Mouse (Mus musculus): Measurements from ENCODE around the gene Gga1. TPM values are rescaled to one million over a fixed set of nuclear protein-coding genes. Genes with fewer than 3 reads are reported as not detected.
A peak's percentile ranks its signal among the peaks of the same experiment; 100 is the strongest.
"Not testable (repeated sequence)": the region's sequence is repeated elsewhere in the genome, so short reads cannot be mapped to it uniquely, and the experiment has no call there.

Gene Gga1
- polyA plus RNA-seq, 1 experiment from 2014 or later, result 52.7 TPM

DNA sequence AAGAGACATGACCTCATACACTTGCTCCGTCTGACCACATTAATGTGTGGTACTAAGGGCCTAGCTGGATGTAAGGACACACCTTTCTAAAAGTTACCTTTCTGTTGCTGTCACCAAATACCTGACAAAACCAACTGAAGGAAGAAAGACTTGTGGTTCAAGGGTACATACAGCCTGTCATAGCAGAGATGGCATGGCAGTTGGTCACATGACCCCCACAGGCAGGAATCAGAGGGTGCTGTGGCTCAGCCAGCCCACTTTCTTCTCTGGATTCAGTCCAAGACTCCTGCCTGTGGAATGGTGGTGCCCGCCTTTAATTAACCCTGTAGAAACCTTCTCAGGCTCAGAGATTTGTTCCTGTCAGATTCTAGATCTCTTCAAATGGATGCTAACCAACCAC lies 13.8 kb upstream of the Gga1 start:
- peaks cover 6% of the 10 kb centered on the region for H3K4me1 ChIP-seq
- H3K9me3 ChIP-seq, result no peaks in the 10 kb centered on the region
- no peak overlapping the region for H3K4me3 ChIP-seq
- no peaks in the 10 kb centered on the region for H3K36me3 ChIP-seq
- no peak for ATAC-seq (ENCODE audit: low FRiP score, low read depth)
- 86% methylated on average over 2 of the region's 2 CpGs for WGBS
- no peak overlapping the region for H3K9ac ChIP-seq (replicated peaks)
- H3K27me3 ChIP-seq, result no peaks in the 10 kb centered on the region
- H3K27ac ChIP-seq (replicated peaks), result no peak overlapping the region
- H3K4me2 ChIP-seq (replicated peaks), result no peak overlapping the region

DNA sequence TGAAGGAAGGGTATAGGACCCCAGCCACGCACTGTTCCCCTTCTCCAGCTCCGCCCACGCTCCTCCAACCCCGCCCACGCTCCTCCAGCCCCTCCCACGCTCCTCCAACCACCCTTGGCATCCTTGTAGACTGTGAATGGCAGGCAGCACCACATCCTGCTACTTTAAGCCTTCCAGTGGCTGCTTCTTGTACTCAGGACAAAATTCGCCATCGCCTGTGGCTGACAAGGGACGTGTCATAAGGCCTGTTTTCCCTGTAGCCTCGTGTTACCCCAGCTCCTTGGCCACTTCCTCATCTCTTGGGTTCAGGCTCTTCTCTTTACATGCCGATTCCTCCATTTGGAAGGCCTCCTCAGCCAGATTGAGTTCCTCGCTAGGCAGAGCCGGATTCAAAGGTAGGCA lies 13.1 kb upstream of the Gga1 start:
- no peaks in the 10 kb centered on the region for H3K9me3 ChIP-seq
- H3K4me2 ChIP-seq (replicated peaks), result no peak overlapping the region
- H3K27ac ChIP-seq (replicated peaks), result no peak overlapping the region
- H3K4me1 ChIP-seq, result peaks cover 13% of the 10 kb centered on the region
- 46% methylated on average over 13 of the region's 13 CpGs for WGBS
- no peaks in the 10 kb centered on the region for H3K36me3 ChIP-seq
- H3K27me3 ChIP-seq, result no peaks in the 10 kb centered on the region
- H3K4me3 ChIP-seq, result no peak overlapping the region
- ATAC-seq (ENCODE audit: low FRiP score, low read depth), result no peak
- H3K9ac ChIP-seq (replicated peaks), result no peak overlapping the region

DNA sequence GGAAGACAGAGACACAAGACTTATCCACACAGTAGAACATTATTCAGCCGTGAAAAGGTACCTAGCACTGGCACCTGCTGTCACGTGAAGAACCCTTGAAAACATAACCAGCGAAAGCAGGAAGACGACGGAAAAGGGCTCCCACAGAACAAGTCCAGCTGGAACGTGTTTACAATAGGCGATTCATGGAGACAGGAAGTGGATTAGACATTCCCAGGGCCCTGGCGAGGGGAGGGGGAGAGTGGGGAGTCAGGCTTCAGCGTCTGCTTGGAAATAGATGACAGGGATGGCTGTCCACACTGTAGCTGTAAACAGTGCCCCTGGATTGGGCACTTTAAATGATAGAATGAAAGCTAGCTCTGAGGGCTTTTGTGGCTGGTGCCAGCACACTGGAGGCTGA lies 8.6 kb upstream of the Gga1 start:
- H3K27me3 ChIP-seq, result no peaks in the 10 kb centered on the region
- WGBS, result 28% methylated on average over 9 of the region's 9 CpGs
- ATAC-seq (ENCODE audit: low FRiP score, low read depth), result peak; percentile 63; the same call in 1 of the 2 replicates
- no peak overlapping the region for H3K4me3 ChIP-seq
- peaks cover 17% of the 10 kb centered on the region for H3K4me1 ChIP-seq
- no peaks in the 10 kb centered on the region for H3K9me3 ChIP-seq
- H3K36me3 ChIP-seq, result no peaks in the 10 kb centered on the region
- no peak overlapping the region for H3K9ac ChIP-seq (replicated peaks)
- no peak overlapping the region for H3K4me2 ChIP-seq (replicated peaks)
- H3K27ac ChIP-seq (replicated peaks), result peak overlapping the region; percentile 56

DNA sequence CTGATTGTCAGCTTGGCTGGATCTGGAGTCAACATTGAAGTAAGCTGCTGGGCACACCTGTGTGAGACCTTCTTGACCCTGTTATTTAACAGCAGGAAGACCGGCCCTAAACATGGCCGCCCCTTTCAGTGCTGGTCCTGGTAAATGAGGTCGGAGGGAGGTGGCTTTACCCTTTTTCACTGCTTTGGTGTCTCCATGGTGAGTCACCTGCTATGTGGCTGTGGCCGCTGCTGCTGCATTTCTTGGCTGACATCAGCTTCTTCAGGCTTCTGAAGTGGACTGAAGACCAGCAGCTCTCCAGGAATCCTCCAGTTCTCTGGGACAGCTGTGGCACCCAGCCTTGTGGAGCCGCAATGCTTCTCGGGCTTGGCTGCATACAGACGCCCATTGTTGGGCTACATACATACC lies 8.2 kb upstream of the Gga1 start:
- 0 out of 2 replicates have a peak, but pooled peaks have one; percentile 23 for ATAC-seq (ENCODE audit: low FRiP score, low read depth)
- Histone ChIP-seq H3K27me3 (no peaks in the 10 kb centered on the region), H3K4me1 (peaks cover 15% of the 10 kb centered on the region), H3K9me3 (no peaks in the 10 kb centered on the region), H3K4me2 (replicated peaks) (no peak overlapping the region), H3K36me3 (no peaks in the 10 kb centered on the region), H3K4me3 (no peak overlapping the region), H3K9ac (replicated peaks) (no peak overlapping the region), H3K27ac (replicated peaks) (peak overlapping the region; percentile 56)
- WGBS, result 64% methylated on average over 7 of the region's 7 CpGs

DNA sequence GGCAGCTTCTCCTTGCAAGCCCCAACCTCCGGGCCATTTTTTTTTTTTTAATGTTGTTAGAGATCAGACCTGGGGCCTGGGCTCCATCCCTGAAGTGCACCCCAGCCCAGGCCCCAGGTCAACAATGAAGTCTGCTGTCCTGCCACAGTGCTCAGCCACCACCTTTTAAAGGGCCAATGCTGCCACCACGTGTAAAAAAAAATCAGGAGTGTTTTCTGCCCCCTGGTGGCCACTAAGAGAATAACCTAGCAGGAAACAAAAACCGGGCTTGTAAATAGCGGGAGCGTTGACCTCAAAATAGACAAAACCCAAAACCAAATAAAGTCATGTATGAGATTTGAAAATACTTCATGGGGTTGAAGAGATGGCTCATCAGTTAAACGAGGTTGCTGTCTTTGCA lies 7.2 kb upstream of the Gga1 start:
- Histone ChIP-seq H3K9me3 (no peaks in the 10 kb centered on the region), H3K27ac (replicated peaks) (no peak overlapping the region), H3K4me1 (peaks cover 13% of the 10 kb centered on the region), H3K4me2 (replicated peaks) (no peak overlapping the region), H3K9ac (replicated peaks) (no peak overlapping the region), H3K4me3 (no peak overlapping the region), H3K27me3 (no peaks in the 10 kb centered on the region), H3K36me3 (no peaks in the 10 kb centered on the region)
- WGBS, result 27% methylated on average over 6 of the region's 6 CpGs
- ATAC-seq (ENCODE audit: low FRiP score, low read depth), result no peak

DNA sequence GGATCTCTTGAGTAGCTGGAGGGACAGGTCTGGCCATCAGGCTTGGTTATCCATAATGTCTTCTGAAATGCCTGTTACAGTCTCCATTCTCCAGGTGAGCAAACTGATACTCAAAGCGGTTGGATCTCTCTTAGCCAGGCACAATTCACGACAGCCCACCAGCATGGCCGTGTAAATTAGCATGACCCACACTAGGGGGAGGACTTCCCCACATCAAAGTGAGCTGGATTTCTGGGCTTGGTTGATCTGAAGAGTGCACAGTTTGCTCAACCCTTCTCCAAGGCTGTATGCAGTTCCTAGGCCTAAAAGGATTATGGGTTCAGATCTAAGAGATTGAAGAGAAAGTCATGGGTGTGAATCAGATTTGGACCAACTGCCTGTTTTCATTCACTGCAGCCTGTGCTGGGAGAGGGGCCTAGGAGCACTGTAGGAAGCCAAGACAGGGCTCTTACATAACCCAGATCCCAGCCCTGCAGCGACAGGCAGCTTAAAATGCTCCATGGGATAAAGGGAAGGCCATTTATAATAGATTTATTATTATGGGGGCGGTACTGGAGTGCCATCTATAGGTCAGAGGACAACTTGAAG lies 4.9 kb upstream of the Gga1 start:
- Histone ChIP-seq H3K27ac (replicated peaks) (no peak overlapping the region), H3K36me3 (no peaks in the 10 kb centered on the region), H3K4me1 (peaks cover 24% of the 10 kb centered on the region), H3K9ac (replicated peaks) (no peak overlapping the region), H3K4me3 (no peak overlapping the region), H3K9me3 (no peaks in the 10 kb centered on the region), H3K27me3 (no peaks in the 10 kb centered on the region), H3K4me2 (replicated peaks) (no peak overlapping the region)
- WGBS, result 60% methylated on average over 5 of the region's 5 CpGs
- no peak for ATAC-seq (ENCODE audit: low FRiP score, low read depth)

DNA sequence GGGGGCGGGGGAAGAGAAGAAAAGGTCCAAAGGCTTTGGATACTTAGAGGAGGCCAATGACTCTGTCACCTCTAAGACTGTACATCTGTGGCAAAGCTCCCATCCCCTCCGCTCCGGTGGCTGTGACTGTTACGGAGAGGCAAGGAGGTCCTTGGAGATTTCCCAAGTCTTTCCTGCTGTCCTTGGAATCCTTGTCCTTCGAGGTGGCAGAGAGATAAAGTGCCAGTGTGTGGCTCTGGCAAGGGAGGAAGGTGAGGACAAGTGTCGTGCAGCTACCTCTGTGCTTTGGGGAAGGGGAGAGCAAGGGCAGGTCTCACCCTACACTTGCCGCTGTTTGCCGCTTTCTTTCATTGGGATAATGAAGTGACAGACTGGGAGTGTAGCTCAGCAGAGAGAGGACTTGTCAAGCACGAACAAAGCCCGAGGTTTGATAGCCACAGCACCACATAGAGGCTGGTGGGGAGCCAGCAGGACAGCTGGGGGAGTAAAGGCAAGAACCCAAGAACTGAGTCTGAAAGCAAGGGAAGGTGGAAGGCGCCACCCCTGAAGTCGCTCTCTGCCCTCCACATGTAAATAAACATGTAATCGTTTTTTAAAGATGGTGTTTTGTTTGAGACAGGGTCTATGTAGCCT lies 3.1 kb upstream of the Gga1 start:
- H3K9ac ChIP-seq (replicated peaks), result no peak overlapping the region
- no peak overlapping the region for H3K4me3 ChIP-seq
- no peaks in the 10 kb centered on the region for H3K36me3 ChIP-seq
- WGBS, result 55% methylated on average over 13 of the region's 13 CpGs
- no peaks in the 10 kb centered on the region for H3K27me3 ChIP-seq
- H3K4me1 ChIP-seq, result peaks cover 22% of the 10 kb centered on the region
- H3K9me3 ChIP-seq, result no peaks in the 10 kb centered on the region
- no peak overlapping the region for H3K4me2 ChIP-seq (replicated peaks)
- 0 out of 2 replicates have a peak overlapping the region, but pooled peaks have one; percentile 4 for H3K27ac ChIP-seq (replicated peaks)
- no peak for ATAC-seq (ENCODE audit: low FRiP score, low read depth)

DNA sequence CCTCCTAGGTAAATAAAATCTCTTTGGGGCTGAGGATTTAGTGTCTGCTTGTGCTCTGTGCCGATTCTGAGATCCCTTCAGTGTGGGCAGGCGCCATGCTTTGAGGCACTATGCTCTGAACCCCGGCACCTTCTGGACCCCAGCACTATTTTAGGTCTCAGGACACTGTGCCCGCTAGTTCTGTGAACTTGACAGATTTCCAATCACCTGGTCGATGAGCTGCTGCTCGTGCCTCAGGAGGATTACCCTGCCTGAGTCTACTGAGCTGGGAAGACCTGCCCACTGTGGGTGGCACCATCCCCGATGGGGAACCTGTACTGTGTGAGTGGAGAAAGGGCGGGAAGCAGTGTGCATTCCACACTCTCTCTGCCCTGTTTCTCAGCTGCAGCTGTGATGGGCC lies 2.0 kb upstream of the Gga1 start:
- no peak overlapping the region for H3K27ac ChIP-seq (replicated peaks)
- ATAC-seq (ENCODE audit: low FRiP score, low read depth), result no peak
- no peak overlapping the region for H3K9ac ChIP-seq (replicated peaks)
- peaks cover 25% of the 10 kb centered on the region for H3K4me1 ChIP-seq
- no peaks in the 10 kb centered on the region for H3K36me3 ChIP-seq
- no peak overlapping the region for H3K4me2 ChIP-seq (replicated peaks)
- 78% methylated on average over 8 of the region's 8 CpGs for WGBS
- H3K4me3 ChIP-seq, result no peak overlapping the region
- H3K27me3 ChIP-seq, result no peaks in the 10 kb centered on the region
- H3K9me3 ChIP-seq, result no peaks in the 10 kb centered on the region

DNA sequence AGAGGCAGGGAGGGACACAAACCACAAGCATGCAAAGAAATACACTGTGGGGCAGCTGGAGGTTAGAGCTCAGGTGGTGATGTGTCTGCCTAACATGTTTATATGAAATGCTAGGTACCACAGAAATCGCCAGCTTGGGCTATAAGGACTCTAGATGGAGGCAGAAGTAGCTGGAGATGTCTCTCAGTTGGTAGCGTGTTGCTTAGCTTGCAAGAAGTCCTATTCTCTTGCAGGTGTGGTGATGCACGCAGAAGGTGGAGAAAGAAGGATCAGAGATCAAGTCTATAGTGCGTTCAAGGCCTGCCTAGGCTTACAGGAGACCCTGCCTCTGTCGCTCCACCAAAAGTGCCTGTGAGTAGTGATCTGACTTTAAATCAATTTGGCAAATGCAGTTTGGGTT lies 1.5 kb upstream of the Gga1 start:
- WGBS, result 81% methylated on average over 5 of the region's 5 CpGs
- Histone ChIP-seq H3K9ac (replicated peaks) (0 out of 2 replicates have a peak overlapping the region, but pooled peaks have one; percentile 85), H3K27ac (replicated peaks) (peak overlapping the region; percentile 98)

DNA sequence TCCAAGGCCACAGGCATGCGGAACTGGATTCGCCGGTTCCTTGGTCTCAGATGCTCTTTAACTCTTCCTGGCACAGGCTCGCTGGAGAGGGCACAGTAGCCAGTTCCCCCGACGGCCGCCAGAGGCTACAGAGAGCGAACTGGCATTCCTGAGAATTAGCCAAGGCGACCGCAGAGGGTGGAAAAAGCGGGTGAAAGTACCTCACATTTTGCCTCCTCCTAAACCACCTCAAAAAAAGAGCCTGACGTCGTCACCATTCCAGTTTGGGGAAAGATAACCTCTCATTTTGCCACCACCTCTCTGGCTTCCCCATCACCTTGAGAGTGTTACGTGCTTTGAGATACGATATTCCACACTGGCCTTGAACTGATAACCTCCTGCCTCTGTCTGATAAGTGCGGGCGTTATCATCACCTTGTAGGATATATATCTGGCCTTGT lies 713 bp upstream of the Gga1 start:
- ATAC-seq (ENCODE audit: low FRiP score, low read depth), result no peak
- peak overlapping the region; percentile 98 for H3K27ac ChIP-seq (replicated peaks)
- 3% methylated on average over 17 of the region's 17 CpGs for WGBS
- H3K27me3 ChIP-seq, result no peaks in the 10 kb centered on the region
- H3K4me3 ChIP-seq, result peak overlapping the region; percentile 73
- H3K9ac ChIP-seq (replicated peaks), result peak overlapping the region; percentile 85
- peaks cover 11% of the 10 kb centered on the region; the same call in 1 of the 2 replicates for H3K36me3 ChIP-seq
- peak overlapping the region; percentile 80 for H3K4me2 ChIP-seq (replicated peaks)
- no peaks in the 10 kb centered on the region for H3K9me3 ChIP-seq
- peaks cover 25% of the 10 kb centered on the region for H3K4me1 ChIP-seq

More for the DNA sequence above, 1.5 kb upstream of the Gga1 start:
- 0 out of 2 replicates have a peak, but pooled peaks cover 4% of the 10 kb centered on the region for H3K36me3 ChIP-seq
- H3K9me3 ChIP-seq, result no peaks in the 10 kb centered on the region
- ATAC-seq (ENCODE audit: low FRiP score, low read depth), result no peak
- H3K4me1 ChIP-seq, result peaks cover 25% of the 10 kb centered on the region
- no peaks in the 10 kb centered on the region for H3K27me3 ChIP-seq
- H3K4me3 ChIP-seq, result 0 out of 2 replicates have a peak overlapping the region, but pooled peaks have one; percentile 73
- H3K4me2 ChIP-seq (replicated peaks), result peak overlapping the region; percentile 80

DNA sequence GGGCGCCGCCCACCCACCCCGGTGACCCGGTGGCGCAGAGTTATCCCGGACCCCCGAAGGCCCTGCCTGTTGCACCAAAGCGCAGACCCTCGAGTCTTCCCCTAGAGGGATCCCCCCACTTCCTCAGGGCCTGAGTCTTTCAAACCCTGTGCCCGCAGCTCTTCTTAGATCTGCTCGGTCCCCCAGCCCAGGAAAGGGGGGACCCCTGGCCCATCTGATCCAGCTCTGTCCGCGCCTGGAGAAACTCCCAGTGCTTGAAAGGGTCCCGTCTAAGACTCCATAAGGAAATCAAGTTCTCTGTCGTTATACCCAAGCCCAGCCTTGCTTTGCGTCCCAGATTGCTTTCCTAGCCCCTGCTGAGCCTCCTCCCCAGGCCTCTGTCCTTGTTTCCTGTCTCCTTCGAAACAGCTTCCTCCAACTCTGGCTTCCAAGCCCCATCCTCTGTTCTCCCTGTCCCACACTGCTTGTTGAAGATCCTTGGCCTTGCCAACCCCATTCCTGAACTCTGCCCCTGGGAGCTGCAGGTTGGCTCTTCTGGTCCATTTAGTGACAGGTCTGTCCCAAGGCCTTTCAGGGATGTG lies 910 bp downstream of the Gga1 start:
- Histone ChIP-seq H3K27me3 (no peaks in the 10 kb centered on the region), H3K27ac (replicated peaks) (peak overlapping the region; percentile 98), H3K9me3 (no peaks in the 10 kb centered on the region), H3K4me2 (replicated peaks) (peak overlapping the region; percentile 80), H3K4me1 (peaks cover 25% of the 10 kb centered on the region), H3K4me3 (peak overlapping the region; percentile 73), H3K9ac (replicated peaks) (peak overlapping the region; percentile 85), H3K36me3 (peaks cover 27% of the 10 kb centered on the region)
- under 1% methylated on average over 17 of the region's 17 CpGs for WGBS
- no peak; the same call in 1 of the 2 replicates for ATAC-seq (ENCODE audit: low FRiP score, low read depth)

DNA sequence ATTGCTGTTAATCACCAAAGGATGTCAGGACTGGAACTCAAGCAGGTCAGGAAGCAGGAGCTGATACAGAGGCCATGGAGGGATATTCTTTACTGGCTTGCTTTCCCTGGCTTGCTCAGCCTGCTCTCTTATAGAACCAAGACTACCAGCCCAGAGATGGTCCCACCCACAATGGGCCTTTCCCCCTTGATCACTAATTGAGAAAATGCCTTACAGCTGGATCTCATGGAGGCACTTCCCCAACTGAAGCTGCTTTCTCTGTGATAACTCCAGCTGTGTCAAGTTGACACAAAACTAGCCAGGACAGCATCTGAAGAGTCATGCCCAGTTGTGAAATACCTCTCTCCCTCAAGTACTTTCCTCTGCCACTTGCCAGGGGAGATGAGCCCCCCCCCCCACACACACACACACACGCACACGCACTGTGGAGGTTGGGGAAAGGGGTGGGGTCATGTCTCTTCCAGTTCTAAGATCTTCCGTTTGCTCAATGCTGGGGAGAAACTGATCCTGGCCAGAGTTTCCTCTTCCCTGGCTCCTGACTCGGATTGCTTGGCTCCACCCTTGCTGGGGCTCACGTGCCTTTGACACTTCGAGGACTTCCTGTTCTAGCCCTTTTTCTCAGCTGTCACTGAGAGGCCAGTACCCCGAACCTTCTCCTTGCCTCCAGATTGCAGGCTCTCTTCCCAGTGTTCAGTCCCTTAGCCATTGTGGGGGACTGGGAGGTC lies 2.0 kb downstream of the Gga1 start:
- not testable (repeated sequence) for H3K4me3 ChIP-seq; H3K27me3 ChIP-seq; H3K9me3 ChIP-seq; ATAC-seq (ENCODE audit: low FRiP score, low read depth)
- Histone ChIP-seq H3K9ac (replicated peaks) (peak overlapping the region; percentile 24), H3K4me2 (replicated peaks) (peak overlapping the region; percentile 80; the same call in 1 of the 2 replicates), H3K27ac (replicated peaks) (0 out of 2 replicates have a peak overlapping the region, but pooled peaks have one; percentile 35), H3K4me1 (peaks cover 25% of the 10 kb centered on the region), H3K36me3 (peaks cover 38% of the 10 kb centered on the region)
- 73% methylated on average over 7 of the region's 7 CpGs for WGBS

Data from midbrain, embryonic 12.5 days (tissue).